Mouse (Mus musculus) lung, postnatal 0 days (tissue): ENCODE measurements around the gene Msantd3. TPM values are rescaled to one million over a fixed set of nuclear protein-coding genes. Genes with fewer than 3 reads are reported as not detected.

Experiments
- ATAC-seq: fragments of 200-750 bp; cut with Nextera tagmentation; 2 replicates; pipeline ENCODE4 v1.8.0; 2017; ENCODE audit warnings: moderate library complexity
- DNase-seq: peaks from one replicate; pipeline ENCODE4 v3.0.0-alpha.2; 2016; ENCODE audit warnings: low spot score
- H3K27ac ChIP-seq: fragments of 300-500 bp; sonication (generic); 2 replicates; pipeline ENCODE4 v1.5.1; 2014; ENCODE audit warnings: antibody characterized with exemption, mild to moderate bottlenecking, low read length, mixed read lengths
- H3K27me3 ChIP-seq: fragments of 300-500 bp; sonication (generic); replicated peaks from 2 replicates; pipeline ENCODE4 v1.6.1; 2014; ENCODE audit warnings: low read length, mixed read lengths; ENCODE audit not compliant: insufficient read depth
- H3K36me3 ChIP-seq: fragments of 300-500 bp; sonication (generic); 2 replicates; pipeline ENCODE4 v1.6.1; 2014; ENCODE audit warnings: low read length, mixed read lengths; ENCODE audit not compliant: insufficient read depth
- H3K4me1 ChIP-seq: fragments of 300-500 bp; sonication (generic); 2 replicates; pipeline ENCODE4 v1.6.1; 2014; ENCODE audit warnings: antibody characterized with exemption, low read depth, low read length, mixed read lengths; ENCODE audit not compliant: insufficient read depth
- H3K4me2 ChIP-seq: fragments of 300-500 bp; sonication (generic); replicated peaks from 2 replicates; pipeline ENCODE4 v1.6.1; 2014; ENCODE audit warnings: low read depth, mild to moderate bottlenecking, low read length, moderate library complexity, mixed read lengths
- H3K4me3 ChIP-seq: fragments of 300-500 bp; sonication (generic); 2 replicates; pipeline ENCODE4 v1.5.1; 2014; ENCODE audit warnings: low read depth, low read length
- H3K9ac ChIP-seq: fragments of 300-500 bp; sonication (generic); replicated peaks from 2 replicates; pipeline ENCODE4 v1.6.1; 2014; ENCODE audit warnings: low read depth, mild to moderate bottlenecking
- H3K9me3 ChIP-seq: fragments of 300-500 bp; sonication (generic); 2 replicates; pipeline ENCODE4 v1.6.1; 2016; ENCODE audit warnings: low read length, mixed read lengths
- CTCF ChIP-seq: IDR thresholded peaks from 2 replicates; pipeline ENCODE4 v1.5.1; 2016; ENCODE audit warnings: antibody characterized with exemption, mild to moderate bottlenecking
- EP300 ChIP-seq: IDR thresholded peaks from 2 replicates; pipeline ENCODE4 v1.6.1; 2016; ENCODE audit warnings: antibody characterized with exemption, mild to moderate bottlenecking, control low read depth
- WGBS: fragments of 180-500 bp; shearing (Covaris S2); extraction: QIAGEN DNeasy Blood & Tissue Kit; methylation state at CpG from one replicate; pipeline ENCODE4 v1.1.7; 2014; 5-methylcytosine and 5-hydroxymethylcytosine counted together
- polyA plus RNA-seq: library from polyadenylated mRNA; unstranded; fragments of >200 nt; fragmentation: Nextera tagmentation; extraction: Ambion mirVana; gene quantifications from 2 replicates; pipeline ENCODE4 v1.2.1, GENCODE M21; 2015

Msantd3 gene
- polyA plus RNA-seq, 1 experiment from 2014 or later, result 12.2 TPM

DNA sequence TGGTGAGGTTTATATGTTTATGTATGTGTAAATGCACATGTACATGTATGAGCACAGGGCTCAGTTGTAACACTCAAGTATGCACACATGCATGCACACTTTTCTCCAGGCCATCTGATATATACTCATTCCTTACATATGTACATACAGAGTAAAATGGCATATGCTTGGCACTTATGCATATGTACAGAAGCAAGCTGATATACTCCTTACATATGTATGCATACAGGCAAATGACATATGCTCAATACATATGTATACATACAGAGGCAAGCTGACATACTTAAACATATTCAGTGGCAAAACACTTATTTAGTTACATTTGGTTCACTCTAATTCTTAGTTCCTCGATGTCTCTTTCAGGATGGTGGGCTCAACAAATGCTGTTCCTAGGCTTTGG lies 38.1 kb downstream of the Msantd3 start:
- TF ChIP-seq EP300 (no peak), CTCF (no peak)

DNA sequence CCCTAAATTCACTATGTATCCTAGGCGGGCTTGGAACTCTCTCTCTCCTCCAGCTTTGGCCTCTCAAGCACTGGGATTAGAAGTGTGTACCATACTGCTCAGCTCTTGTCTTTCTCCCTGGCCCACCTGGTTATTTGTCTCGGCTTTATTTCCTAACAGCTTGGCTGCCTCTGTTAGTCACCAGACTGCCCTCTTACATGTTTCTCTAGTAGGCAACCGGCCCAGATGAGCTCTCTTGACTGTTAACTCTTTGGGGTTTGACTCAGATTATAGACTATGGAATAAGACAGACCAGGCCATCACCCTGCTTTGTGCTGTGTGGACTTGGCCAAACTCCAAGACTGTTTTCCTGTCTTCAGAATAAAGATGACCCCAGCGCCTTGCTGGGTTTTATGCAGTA lies 38.7 kb downstream of the Msantd3 start:
- H3K36me3 ChIP-seq, result no peaks in the 10 kb centered on the region
- ATAC-seq (peak; percentile 60; the same call in 1 of the 2 replicates), DNase-seq (peak; percentile 47)
- no peak for TF ChIP-seq CTCF
- TF ChIP-seq EP300, result no peak
- no peaks in the 10 kb centered on the region for H3K4me1 ChIP-seq
- no peaks in the 10 kb centered on the region for H3K9me3 ChIP-seq
- H3K9ac ChIP-seq, result no peak overlapping the region
- no peak overlapping the region for H3K4me2 ChIP-seq
- whole genome bisulfite sequencing, result 32% methylated on average over 4 of the region's 4 CpGs
- H3K27me3 ChIP-seq, result no peaks in the 10 kb centered on the region
- H3K27ac ChIP-seq, result no peak overlapping the region
- H3K4me3 ChIP-seq, result no peak overlapping the region

More for the DNA sequence above, 38.1 kb downstream of the Msantd3 start:
- no peak for ATAC-seq
- Histone ChIP-seq H3K9ac (no peak overlapping the region), H3K9me3 (no peaks in the 10 kb centered on the region), H3K27ac (no peak overlapping the region), H3K4me2 (no peak overlapping the region), H3K27me3 (no peaks in the 10 kb centered on the region), H3K36me3 (no peaks in the 10 kb centered on the region), H3K4me3 (no peak overlapping the region), H3K4me1 (no peaks in the 10 kb centered on the region)
- 94% methylated on average over 1 of the region's 1 CpGs for WGBS
- DNase-seq, result no peak

- no peaks in the 10 kb centered on the region for H3K36me3 ChIP-seq
- ATAC-seq, result no peak
- no peaks in the 10 kb centered on the region for H3K4me1 ChIP-seq
- no peaks in the 10 kb centered on the region for H3K9me3 ChIP-seq
- H3K9ac ChIP-seq, result no peak overlapping the region
- no peak overlapping the region for H3K4me2 ChIP-seq
- no peaks in the 10 kb centered on the region for H3K27me3 ChIP-seq
- TF ChIP-seq EP300 (no peak), CTCF (no peak)
- DNase-seq, result no peak
- WGBS, result 59% methylated on average over 6 of the region's 6 CpGs
- no peak overlapping the region for H3K27ac ChIP-seq
- no peak overlapping the region for H3K4me3 ChIP-seq
Measured at GRCm38 (mm10) chr4:48579475-48580110, 39.9 kb downstream of the Msantd3 start.

GRCm38 (mm10) chr4:48581201-48581600 lies 41.5 kb downstream of the Msantd3 start:
- Histone ChIP-seq H3K27ac (no peak overlapping the region), H3K36me3 (no peaks in the 10 kb centered on the region), H3K4me2 (no peak overlapping the region), H3K9ac (no peak overlapping the region), H3K4me1 (no peaks in the 10 kb centered on the region), H3K4me3 (no peak overlapping the region), H3K27me3 (no peaks in the 10 kb centered on the region), H3K9me3 (no peaks in the 10 kb centered on the region)
- no peak for TF ChIP-seq EP300
- TF ChIP-seq CTCF, result no peak
- WGBS, result 48% methylated on average over 2 of the region's 2 CpGs
- ATAC-seq, result no peak
- DNase-seq, result no peak

- Histone ChIP-seq H3K4me2 (no peak overlapping the region), H3K27me3 (no peaks in the 10 kb centered on the region), H3K9me3 (no peaks in the 10 kb centered on the region), H3K4me3 (no peak overlapping the region), H3K27ac (no peak overlapping the region), H3K36me3 (no peaks in the 10 kb centered on the region), H3K4me1 (no peaks in the 10 kb centered on the region), H3K9ac (no peak overlapping the region)
- no peak for ATAC-seq
- 72% methylated on average over 2 of the region's 3 CpGs for WGBS
- TF ChIP-seq EP300 (no peak), CTCF (no peak)
- no peak for DNase-seq
Measured at GRCm38 (mm10) chr4:48581993-48582392, 42.3 kb downstream of the Msantd3 start.

- Histone ChIP-seq H3K4me1 (no peaks in the 10 kb centered on the region), H3K27me3 (no peaks in the 10 kb centered on the region), H3K4me3 (no peak overlapping the region), H3K9me3 (no peaks in the 10 kb centered on the region), H3K4me2 (no peak overlapping the region), H3K9ac (no peak overlapping the region), H3K27ac (no peak overlapping the region), H3K36me3 (no peaks in the 10 kb centered on the region)
- ATAC-seq (no peak), DNase-seq (no peak)
- TF ChIP-seq EP300 (no peak), CTCF (no peak)
- 75% methylated on average over 2 of the region's 2 CpGs for WGBS
Measured at GRCm38 (mm10) chr4:48582941-48583340, 43.2 kb downstream of the Msantd3 start.
